ENCODE assay signal across 8 mouse cellular contexts in the genomic region with DNA sequence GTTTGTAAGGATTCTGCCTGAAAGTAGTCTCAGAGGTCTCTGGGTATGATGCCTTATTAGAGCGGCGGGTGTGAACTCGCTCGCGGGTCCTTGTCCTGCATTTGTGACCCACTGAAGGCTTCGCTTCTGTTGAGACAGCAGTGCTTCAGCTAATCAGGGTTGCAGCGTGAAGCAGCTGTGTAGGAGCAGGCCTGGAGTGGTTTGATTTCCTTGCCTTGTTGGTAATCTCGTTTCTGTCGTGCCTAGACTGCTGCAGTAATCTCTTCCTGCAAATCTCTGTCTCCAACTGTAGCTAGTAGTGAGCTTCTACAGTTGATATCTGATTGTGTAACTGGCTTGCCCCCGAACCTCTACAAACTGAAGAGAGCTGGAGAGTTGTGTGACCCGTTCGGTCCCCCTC. TPM values are rescaled to one million over a fixed set of nuclear protein-coding genes. Genes with fewer than 3 reads are reported as not detected.
A peak's percentile ranks its signal among the peaks of the same experiment; 100 is the strongest.
DNase-seq lines count a peak whose midpoint lies in the region; ATAC-seq and TF ChIP-seq lines count a peak whose summit lies in the region.

No protein-coding gene starts in this region.

- no peak for DNase-seq in kidney, adult 8-10 months
- DNase-seq in midbrain, postnatal 0 days (ENCODE audit: low spot score) = no peak
- no peak for DNase-seq in thymus, postnatal 25 days
- DNase-seq in urinary bladder, postnatal 25 days (ENCODE audit: low spot score) = no peak

- H3K4me3 ChIP-seq in kidney, embryonic 15.5 days (replicated peaks) = peak overlapping the region; percentile 100
- peak overlapping the region; percentile 86; the same call in 1 of the 2 replicates for H3K4me3 ChIP-seq in brown adipose tissue, adult 24 weeks (ENCODE audit: insufficient read depth, low read depth, low read length)
- H3K4me3 ChIP-seq in intestine, embryonic 15.5 days (replicated peaks) = peak overlapping the region; percentile 97
- no peak overlapping the region for H3K4me3 ChIP-seq in midbrain, postnatal 0 days (ENCODE audit: low read depth, low read length)

- no peaks in the 10 kb centered on the region for H3K27me3 ChIP-seq in kidney, embryonic 15.5 days
- no peaks in the 10 kb centered on the region for H3K27me3 ChIP-seq in intestine, embryonic 15.5 days (replicated peaks)
- H3K27me3 ChIP-seq in midbrain, postnatal 0 days (ENCODE audit: insufficient read depth, low read length) = no peaks in the 10 kb centered on the region

- no peaks in the 10 kb centered on the region for H3K9me3 ChIP-seq in kidney, embryonic 15.5 days (replicated peaks)
- no peaks in the 10 kb centered on the region for H3K9me3 ChIP-seq in intestine, embryonic 15.5 days
- H3K9me3 ChIP-seq in midbrain, postnatal 0 days (ENCODE audit: low read length) = no peaks in the 10 kb centered on the region

- peaks cover 37% of the 10 kb centered on the region for H3K4me1 ChIP-seq in kidney, embryonic 15.5 days
- peaks cover 12% of the 10 kb centered on the region for H3K4me1 ChIP-seq in brown adipose tissue, adult 24 weeks (ENCODE audit: control insufficient read depth, insufficient read depth, insufficient read length, low read length)
- peaks cover 26% of the 10 kb centered on the region for H3K4me1 ChIP-seq in intestine, embryonic 15.5 days (replicated peaks)
- peaks cover 8% of the 10 kb centered on the region; the same call in 1 of the 2 replicates for H3K4me1 ChIP-seq in midbrain, postnatal 0 days (ENCODE audit: insufficient read depth, low read length)

- peaks cover 45% of the 10 kb centered on the region for H3K36me3 ChIP-seq in kidney, embryonic 15.5 days
- no peaks in the 10 kb centered on the region for H3K36me3 ChIP-seq in intestine, embryonic 15.5 days
- peaks cover 3% of the 10 kb centered on the region for H3K36me3 ChIP-seq in midbrain, postnatal 0 days (ENCODE audit: insufficient read depth, low read length)

- 87% methylated on average over 12 of the region's 12 CpGs for WGBS in kidney, embryonic 15.5 days
- WGBS in intestine, embryonic 15.5 days = 81% methylated on average over 12 of the region's 12 CpGs
- 83% methylated on average over 12 of the region's 12 CpGs for WGBS in midbrain, postnatal 0 days

- peak overlapping the region; percentile 77 for H3K4me2 ChIP-seq in kidney, embryonic 15.5 days
- H3K4me2 ChIP-seq in intestine, embryonic 15.5 days (replicated peaks) = peak overlapping the region; percentile 73
- peak overlapping the region; percentile 84 for H3K4me2 ChIP-seq in midbrain, postnatal 0 days (ENCODE audit: low read depth, low read length, poor library complexity, severe bottlenecking)

- TF ChIP-seq CTCF in midbrain, postnatal 0 days (IDR thresholded peaks at IDR 0.05) = no peak

- no peak for ATAC-seq in kidney, embryonic 15.5 days (replicated peaks; ENCODE audit: low FRiP score)
- no peak for ATAC-seq in intestine, embryonic 15.5 days
- no peak for ATAC-seq in midbrain, postnatal 0 days (ENCODE audit: low FRiP score)
- no peak for ATAC-seq in erythroid progenitor cell, adult 5-6 weeks (replicated peaks; ENCODE audit: low FRiP score, poor library complexity, severe bottlenecking)

- H3K9ac ChIP-seq in kidney, embryonic 15.5 days = peak overlapping the region; percentile 94; the same call in 1 of the 2 replicates
- H3K9ac ChIP-seq in intestine, embryonic 15.5 days = peak overlapping the region; percentile 98; the same call in 1 of the 2 replicates
- H3K9ac ChIP-seq in midbrain, postnatal 0 days (replicated peaks; ENCODE audit: low read length, poor library complexity, severe bottlenecking) = no peak overlapping the region

- no peak overlapping the region for H3K27ac ChIP-seq in kidney, embryonic 15.5 days
- H3K27ac ChIP-seq in brown adipose tissue, adult 24 weeks (replicated peaks; ENCODE audit: low read depth, low read length) = no peak overlapping the region
- H3K27ac ChIP-seq in intestine, embryonic 15.5 days = no peak overlapping the region
- H3K27ac ChIP-seq in midbrain, postnatal 0 days (ENCODE audit: low read depth, low read length) = no peak overlapping the region

RNA-seq across cellular contexts. Expression of a gene that starts 1.6 kb away (rescaled TPM):
- polyA plus RNA-seq in kidney, embryonic 15.5 days (2015; fragmentation: Nextera tagmentation; extraction: Ambion mirVana) = 50.2 and 52.7 TPM in 2 replicates
- 18.1 and 19.4 TPM in 2 replicates for polyA plus RNA-seq in brown adipose tissue, adult 24 weeks (2012; ENCODE audit: insufficient read depth, insufficient read length, missing spikeins)
- polyA plus RNA-seq in intestine, embryonic 15.5 days (2015; fragmentation: Nextera tagmentation; extraction: Ambion mirVana) = 48.9 and 55.7 TPM in 2 replicates
- 48.9 and 55.1 TPM in 2 replicates for total RNA-seq in midbrain, postnatal 0 days (2014; rRNA removed)
- 83.8 and 87.3 TPM in 2 replicates for polyA plus RNA-seq in midbrain, postnatal 0 days (2015; fragmentation: Nextera tagmentation; extraction: Ambion mirVana)
- total RNA-seq in erythroid progenitor cell, adult 5-6 weeks (2015; ENCODE audit: low replicate concordance) = 27.0 and 27.7 TPM in 2 replicates
- 11.3 and 14.4 TPM in 2 replicates for total RNA-seq in erythroid progenitor cell, adult 5-6 weeks (2017; ENCODE audit: low replicate concordance)

RNA-seq across cellular contexts. Expression of a gene that starts 16.8 kb away (rescaled TPM):
- polyA plus RNA-seq in kidney, embryonic 15.5 days (2015; fragmentation: Nextera tagmentation; extraction: Ambion mirVana) = 52.2 and 53.5 TPM in 2 replicates
- 14.5 and 17.8 TPM in 2 replicates for polyA plus RNA-seq in brown adipose tissue, adult 24 weeks (2012; ENCODE audit: insufficient read depth, insufficient read length, missing spikeins)
- 48.6 and 51.1 TPM in 2 replicates for polyA plus RNA-seq in intestine, embryonic 15.5 days (2015; fragmentation: Nextera tagmentation; extraction: Ambion mirVana)
- total RNA-seq in midbrain, postnatal 0 days (2014; rRNA removed) = 19.4 and 29.4 TPM in 2 replicates
- 33.2 and 33.3 TPM in 2 replicates for polyA plus RNA-seq in midbrain, postnatal 0 days (2015; fragmentation: Nextera tagmentation; extraction: Ambion mirVana)
- total RNA-seq in erythroid progenitor cell, adult 5-6 weeks (2015; ENCODE audit: low replicate concordance) = 13.4 and 31.7 TPM in 2 replicates
- total RNA-seq in erythroid progenitor cell, adult 5-6 weeks (2017; ENCODE audit: low replicate concordance) = 9.5 and 26.3 TPM in 2 replicates

RNA-seq across cellular contexts. Expression of a gene that starts 48.3 kb away (rescaled TPM):
- polyA plus RNA-seq in kidney, embryonic 15.5 days (2015; fragmentation: Nextera tagmentation; extraction: Ambion mirVana) = 1.4 and 1.8 TPM in 2 replicates
- polyA plus RNA-seq in brown adipose tissue, adult 24 weeks (2012; ENCODE audit: insufficient read depth, insufficient read length, missing spikeins) = 4.4 and 4.5 TPM in 2 replicates
- polyA plus RNA-seq in intestine, embryonic 15.5 days (2015; fragmentation: Nextera tagmentation; extraction: Ambion mirVana) = 1.9 and 2.4 TPM in 2 replicates
- total RNA-seq in midbrain, postnatal 0 days (2014; rRNA removed) = 4.2 and 4.7 TPM in 2 replicates
- 0.28 and 0.32 TPM in 2 replicates for polyA plus RNA-seq in midbrain, postnatal 0 days (2015; fragmentation: Nextera tagmentation; extraction: Ambion mirVana)
- not detected in 2 replicates for total RNA-seq in erythroid progenitor cell, adult 5-6 weeks (2015; ENCODE audit: low replicate concordance)
- total RNA-seq in erythroid progenitor cell, adult 5-6 weeks (2017; ENCODE audit: low replicate concordance) = 0.39 TPM in 1 of 2 replicates, not detected in the other
